Mouse (Mus musculus) v-Abl transformed pro-B cells (cell line): ENCODE measurements at regions not wholly inside any gene's neighbourhood (a gene's known extent, or its start where the extent isn't known, plus 50 kb on each side); places are given as distances from the start of the nearest gene placed in this dataset.

Source experiments
- in situ Hi-C, 2 experiments: fragments of 400-800 bp; cut with MboI; formaldehyde crosslinking; loops; one replicate each; pipeline ENCODE4 v1.15.1; 2025; ENCODE audit not compliant: unreplicated experiment in 2 of 2

DNA sequence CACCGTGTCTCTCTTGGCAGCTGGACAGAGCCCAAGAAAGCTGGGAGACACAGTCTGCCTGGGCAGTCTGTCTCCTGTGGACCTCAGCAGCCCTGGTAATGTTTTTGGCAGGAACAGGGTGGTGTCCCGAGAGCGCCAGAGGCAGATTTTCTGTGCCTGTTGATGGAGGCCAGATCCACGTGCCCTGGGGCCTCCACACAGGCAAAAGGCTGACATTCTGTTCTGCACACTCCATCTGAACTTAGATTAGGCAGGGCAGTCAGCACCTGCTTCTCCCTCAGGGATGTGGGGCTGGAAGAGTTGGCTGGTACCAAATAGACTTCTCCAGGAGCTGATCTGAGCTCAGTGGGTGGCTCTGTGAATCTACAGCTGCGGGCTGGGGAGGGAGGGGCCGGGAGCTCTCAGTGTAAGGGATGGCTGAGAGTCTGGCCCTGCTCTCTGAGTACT, 83.8 kb downstream of the Gadd45g start:
- in situ Hi-C loops: no loop called here

DNA sequence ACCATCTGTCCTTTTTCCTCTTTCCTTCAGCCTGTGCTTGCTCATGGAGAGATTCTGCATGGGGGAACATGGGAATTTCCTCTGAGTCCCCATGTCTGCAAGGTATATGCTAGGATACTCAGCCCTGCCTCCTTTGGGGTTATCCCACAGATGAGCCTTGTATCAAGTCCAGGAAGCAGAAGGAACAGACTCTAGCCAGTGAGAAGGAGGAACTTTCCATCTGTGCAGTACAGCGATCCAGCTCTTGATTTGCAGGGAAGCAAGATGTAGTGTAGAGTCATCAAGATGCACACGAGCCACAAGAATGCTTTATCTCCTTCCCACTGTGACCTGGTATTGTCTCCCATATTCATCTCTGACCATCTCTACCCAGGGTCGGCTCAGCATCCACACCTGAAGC, 84.5 kb downstream of the Gadd45g start:
- in situ Hi-C loops: no loop called here

DNA sequence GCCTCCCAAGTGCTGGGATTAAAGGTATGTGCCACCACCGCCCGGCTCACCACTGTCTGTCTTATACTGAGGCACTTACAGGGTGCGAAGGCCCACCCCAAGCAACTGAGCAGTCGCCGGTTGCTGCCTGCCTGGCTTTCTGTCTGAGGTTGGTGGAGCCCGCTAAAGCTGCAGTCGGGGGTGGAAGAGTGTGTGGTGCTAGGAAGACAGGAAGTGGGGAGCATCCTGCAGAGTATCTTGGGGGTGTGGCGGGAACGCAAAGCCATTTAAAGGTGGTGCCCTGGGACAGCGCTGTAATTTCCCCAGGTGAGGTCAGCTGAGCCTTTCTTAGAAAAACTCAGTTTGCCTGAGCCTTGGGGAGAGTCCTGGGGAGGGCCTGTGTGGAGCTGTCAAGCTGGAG, 89.3 kb downstream of the Gadd45g start:
- in situ Hi-C loops: no loop called here

- in situ Hi-C loops: no loop called here
Measured at GRCm38 (mm10) chr13:51936441-51936840, 90.0 kb downstream of the Gadd45g start.

- in situ Hi-C loops: no loop called here
Measured at GRCm38 (mm10) chr13:51937898-51938297, 91.4 kb downstream of the Gadd45g start.

GRCm38 (mm10) chr13:51939262-51939661, 92.8 kb downstream of the Gadd45g start:
- in situ Hi-C loops: no loop called here

GRCm38 (mm10) chr13:51939715-51940114, 93.2 kb downstream of the Gadd45g start:
- in situ Hi-C loops: no loop called here

DNA sequence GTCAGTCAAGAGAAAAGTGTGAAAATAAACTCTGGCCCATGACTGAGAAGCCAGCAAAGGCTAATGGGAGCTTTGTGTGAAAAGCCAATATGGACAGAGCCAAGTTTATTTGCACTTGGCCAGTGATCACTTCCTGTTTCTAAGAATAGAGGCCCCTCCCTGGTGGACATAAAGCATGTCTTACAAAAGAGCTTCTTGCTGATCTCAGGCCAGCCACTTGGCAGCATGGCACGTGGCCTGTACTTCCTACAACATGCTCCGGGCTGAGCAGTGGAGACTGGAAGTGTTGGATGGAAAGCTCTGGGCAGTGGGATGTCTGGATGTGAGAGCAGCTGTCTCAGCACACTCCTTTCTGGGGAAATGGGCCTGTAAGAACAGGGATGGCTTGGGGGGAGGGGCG, 99.7 kb downstream of the Gadd45g start:
- in situ Hi-C loops: no loop called here

GRCm38 (mm10) chr13:51948896-51949295, 102.4 kb downstream of the Gadd45g start:
- in situ Hi-C loops: no loop called here

DNA sequence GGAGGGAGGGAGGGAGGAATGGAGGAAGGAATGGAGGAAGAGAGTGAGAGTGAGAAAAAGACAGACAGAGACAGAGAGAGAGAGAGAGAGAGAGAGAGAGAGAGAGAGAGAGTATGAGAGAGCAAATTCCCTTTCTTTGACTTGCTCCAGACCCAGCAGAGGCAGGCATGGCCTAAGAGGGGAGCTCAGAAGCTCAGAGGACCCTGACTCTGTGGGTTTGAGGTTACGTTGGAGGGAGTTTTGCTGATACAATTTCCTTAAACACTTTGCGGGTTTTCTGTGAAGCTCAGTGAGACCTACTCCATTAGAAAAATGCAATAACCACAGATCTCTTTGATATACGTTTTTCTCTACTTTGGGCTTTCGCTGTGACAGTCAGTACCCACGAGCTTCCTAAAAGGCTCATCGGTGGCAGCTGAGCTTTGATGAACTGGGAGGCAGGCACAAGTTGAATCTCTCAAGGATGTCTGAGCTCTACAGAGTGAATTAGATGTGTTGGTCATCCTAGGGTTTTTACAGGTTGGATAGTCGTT, 105.1 kb downstream of the Gadd45g start:
- in situ Hi-C loops: no loop called here

GRCm38 (mm10) chr13:51953084-51953483, 106.6 kb downstream of the Gadd45g start:
- in situ Hi-C loops: no loop called here

- in situ Hi-C loops: no loop called here
Measured at GRCm38 (mm10) chr13:51953569-51953968, 107.1 kb downstream of the Gadd45g start.

- in situ Hi-C loops: no loop called here
Measured at GRCm38 (mm10) chr13:51957101-51957500, 110.6 kb downstream of the Gadd45g start.

DNA sequence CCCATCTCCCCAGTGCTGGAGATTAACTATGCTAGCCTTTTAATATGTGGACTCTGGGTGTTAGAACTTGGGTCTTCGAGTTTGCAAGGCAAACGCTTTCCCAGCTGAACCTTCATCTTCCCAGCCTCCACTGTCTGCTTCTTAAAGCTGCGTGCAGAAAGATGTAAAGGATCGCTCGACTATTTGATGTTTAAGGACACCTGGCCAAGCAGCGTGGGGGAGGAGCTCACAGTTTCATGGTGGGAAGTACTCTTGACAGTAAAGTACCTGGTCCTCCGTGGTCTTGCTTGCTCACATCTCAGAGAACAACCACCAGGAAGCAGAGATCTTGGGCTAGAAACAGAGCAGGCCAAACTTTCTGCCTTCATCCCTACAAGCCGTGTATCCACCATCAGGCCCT, 113.1 kb downstream of the Gadd45g start:
- in situ Hi-C loops: no loop called here

DNA sequence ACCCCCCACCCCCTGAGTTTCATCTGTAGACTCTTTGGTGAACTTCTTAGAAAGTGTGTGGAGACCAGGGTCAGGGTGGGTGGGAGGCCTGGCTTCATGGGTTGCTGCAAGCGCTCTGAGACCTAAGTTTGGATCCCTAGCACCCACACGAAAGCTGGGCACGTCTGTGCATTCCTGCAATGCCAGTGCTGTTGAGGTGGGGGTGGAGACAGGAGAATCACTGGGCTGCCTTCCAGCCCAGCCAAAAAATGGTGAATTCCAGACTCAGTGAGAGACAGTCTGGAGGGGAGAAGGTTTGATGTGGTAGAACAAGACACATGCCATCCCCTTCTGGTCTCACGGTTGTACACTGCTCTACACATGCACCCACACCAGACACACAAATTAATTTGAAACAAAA, 113.8 kb downstream of the Gadd45g start:
- in situ Hi-C loops: no loop called here

GRCm38 (mm10) chr13:51962191-51962611, 115.7 kb downstream of the Gadd45g start:
- in situ Hi-C loops: no loop called here

- in situ Hi-C loops: no loop called here
Measured at GRCm38 (mm10) chr13:51962676-51963075, 116.2 kb downstream of the Gadd45g start.

DNA sequence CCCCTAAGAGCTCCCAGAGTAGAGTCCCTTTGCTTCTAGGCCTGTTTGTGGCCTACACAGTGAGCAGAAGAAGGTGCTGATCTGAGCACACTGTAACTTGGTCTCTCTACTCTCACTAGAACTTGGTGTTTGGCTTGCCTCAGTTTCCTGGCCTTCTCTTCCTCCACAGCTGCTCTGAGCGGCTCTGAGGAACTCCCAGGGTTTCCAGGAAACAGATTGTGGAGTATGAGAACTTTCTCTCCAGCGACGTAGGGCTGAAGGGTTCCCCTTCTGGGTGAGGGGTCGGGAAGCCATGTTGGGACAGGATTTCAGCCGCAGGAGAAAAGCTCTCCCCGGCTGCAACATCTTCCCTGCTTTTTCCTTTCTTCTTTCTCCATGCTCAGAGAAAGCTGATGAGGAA, 117.5 kb downstream of the Gadd45g start:
- in situ Hi-C loops: no loop called here

- in situ Hi-C loops: no loop called here
Measured at GRCm38 (mm10) chr13:51964416-51964815, 117.9 kb downstream of the Gadd45g start.

DNA sequence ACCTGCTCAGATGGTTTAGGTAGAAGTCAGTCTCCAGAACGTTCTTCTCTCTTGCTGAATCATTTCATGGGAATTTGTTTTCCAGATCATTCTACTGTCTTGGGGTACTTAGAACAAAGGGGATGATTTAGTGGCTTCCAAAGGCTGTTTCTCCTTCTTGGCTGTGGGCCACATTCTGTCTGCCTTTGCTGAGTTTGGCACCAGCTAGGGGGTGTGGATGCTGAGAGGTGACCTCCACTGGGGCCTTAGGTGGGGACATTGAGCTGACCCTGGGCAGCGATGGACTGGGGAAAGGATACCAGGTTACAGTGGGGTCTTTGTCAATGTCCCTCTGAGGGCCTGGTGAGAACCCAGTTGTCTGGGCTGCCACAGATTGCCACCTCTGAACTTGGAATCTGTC, 118.4 kb downstream of the Gadd45g start:
- in situ Hi-C loops: no loop called here

- in situ Hi-C loops: no loop called here
Measured at GRCm38 (mm10) chr13:51968103-51968502, 121.6 kb downstream of the Gadd45g start.

GRCm38 (mm10) chr13:51968796-51969195, 122.3 kb downstream of the Gadd45g start:
- in situ Hi-C loops: no loop called here

GRCm38 (mm10) chr13:51970051-51970450, 123.6 kb downstream of the Gadd45g start:
- in situ Hi-C loops: no loop called here
